Mouse (Mus musculus) bone marrow macrophage, adult 2 months (primary cell): ENCODE measurements around the gene Arid3b.

ENCODE experiments used
- CTCF ChIP-seq: IDR thresholded peaks from 2 replicates; pipeline ENCODE4 v1.5.1; 2012; ENCODE audit warnings: low read depth, mild to moderate bottlenecking, low read length, moderate library complexity
- POLR2A ChIP-seq: IDR thresholded peaks from 2 replicates; pipeline ENCODE4 v1.6.1; 2012; ENCODE audit warnings: mild to moderate bottlenecking, low read depth, low read length, borderline replicate concordance

- TF ChIP-seq CTCF (no peak), POLR2A (no peak)
These were observed 27.8 kb downstream of the Arid3b start for GRCm38 (mm10) chr9:57808771-57809310.
